Mouse (Mus musculus) midbrain, embryonic 10.5 days (tissue): ENCODE data around the gene Klhl41. TPM values are rescaled to one million over a fixed set of nuclear protein-coding genes. Genes with fewer than 3 reads are reported as not detected.
"Not testable (repeated sequence)": the region's sequence is repeated elsewhere in the genome, so short reads cannot be mapped to it uniquely, and the experiment has no call there.

Source experiments
- DNase-seq: peaks from one replicate; pipeline ENCODE4 v3.0.0-alpha.2; 2017; ENCODE audit warnings: low spot score
- H3K27ac ChIP-seq: fragments of 300-500 bp; sonication (generic); replicated peaks from 2 replicates; pipeline ENCODE4 v1.5.1; 2016; ENCODE audit warnings: mild to moderate bottlenecking
- H3K27me3 ChIP-seq: fragments of 300-500 bp; sonication (generic); 2 replicates; pipeline ENCODE4 v1.6.1; 2016; ENCODE audit warnings: low read depth, mild to moderate bottlenecking; ENCODE audit not compliant: poor library complexity, severe bottlenecking
- H3K36me3 ChIP-seq: fragments of 300-500 bp; sonication (generic); 2 replicates; pipeline ENCODE4 v1.6.1; 2016; ENCODE audit warnings: mild to moderate bottlenecking, moderate library complexity
- H3K4me1 ChIP-seq: fragments of 300-500 bp; sonication (generic); 2 replicates; pipeline ENCODE4 v1.6.1; 2016
- H3K4me3 ChIP-seq: fragments of 300-500 bp; sonication (generic); 2 replicates; pipeline ENCODE4 v1.5.1; 2016; ENCODE audit warnings: mild to moderate bottlenecking, moderate library complexity
- H3K9me3 ChIP-seq: fragments of 300-500 bp; sonication (generic); replicated peaks from 2 replicates; pipeline ENCODE4 v1.6.1; 2016; ENCODE audit warnings: mild to moderate bottlenecking
- WGBS: fragments of 180-500 bp; shearing (Covaris S2); methylation state at CpG from one replicate; pipeline ENCODE4 v1.1.7; 2016; 5-methylcytosine and 5-hydroxymethylcytosine counted together
- polyA plus RNA-seq: library from polyadenylated mRNA; unstranded; fragments of >200 nt; fragmentation: Nextera tagmentation; extraction: Ambion mirVana; gene quantifications from 2 replicates; pipeline ENCODE4 v1.2.1, GENCODE M21; 2016

Klhl41 gene
- polyA plus RNA-seq, 1 experiment from 2014 or later: 0.15 TPM

DNA sequence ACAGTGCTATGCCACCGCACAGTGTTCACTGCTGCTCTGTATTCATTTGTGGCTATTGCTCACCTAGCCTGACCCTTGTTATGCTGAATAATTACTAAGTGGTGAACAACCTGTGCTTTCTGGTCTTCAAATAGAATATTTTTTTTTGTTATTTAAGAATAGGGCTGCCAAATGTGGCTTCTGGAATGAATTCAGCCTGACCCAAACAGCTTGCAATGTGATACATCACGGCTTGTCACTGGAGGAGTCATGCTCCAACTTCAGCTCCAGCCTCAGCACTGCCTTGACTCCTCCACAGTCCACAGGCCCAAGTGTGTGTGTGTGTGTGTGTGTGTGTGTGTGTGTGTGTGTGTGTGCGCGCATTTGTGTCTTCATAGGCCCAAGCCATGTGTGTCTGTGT lies 10.6 kb upstream of the Klhl41 start:
- WGBS: 95% methylated on average over 4 of the region's 4 CpGs
- Histone ChIP-seq H3K36me3 (peaks cover 67% of the 10 kb centered on the region), H3K9me3 (no peaks in the 10 kb centered on the region), H3K27ac (no peak overlapping the region), H3K4me1 (no peaks in the 10 kb centered on the region), H3K27me3 (no peaks in the 10 kb centered on the region), H3K4me3 (no peak overlapping the region)
- no peak for DNase-seq

DNA sequence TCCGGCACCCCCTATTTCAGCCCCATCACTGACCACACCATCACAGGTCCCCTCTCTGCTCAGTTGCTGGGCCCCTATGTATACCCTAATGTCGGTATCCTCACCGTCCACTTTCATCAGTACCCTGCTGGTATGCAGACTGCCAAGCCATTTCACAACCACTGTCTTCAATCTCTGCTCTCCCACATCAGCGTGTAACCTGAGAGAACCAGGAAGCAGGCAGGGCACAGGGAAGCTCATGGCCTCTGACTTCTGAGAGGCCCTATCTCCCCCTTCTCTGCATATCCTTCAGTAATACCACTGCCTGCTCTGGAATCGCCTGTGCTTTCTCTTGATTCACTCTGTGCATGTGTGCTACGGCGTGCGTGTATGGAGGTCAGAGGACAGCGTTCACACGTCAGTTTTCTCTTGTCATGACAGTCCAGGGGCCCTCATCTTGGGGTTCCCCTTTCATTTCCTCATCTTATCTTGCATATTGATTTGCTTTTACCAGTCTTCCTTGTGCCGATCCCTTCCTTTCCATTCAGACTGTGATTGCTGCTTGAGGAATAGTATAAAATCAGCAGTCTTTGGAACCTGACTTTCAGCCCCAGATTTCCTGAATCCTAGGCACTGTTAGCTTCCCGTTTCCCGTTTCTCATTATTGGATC lies 6.0 kb upstream of the Klhl41 start:
- no peaks in the 10 kb centered on the region for H3K27me3 ChIP-seq
- WGBS: 88% methylated on average over 13 of the region's 13 CpGs
- no peaks in the 10 kb centered on the region for H3K9me3 ChIP-seq
- H3K27ac ChIP-seq: no peak overlapping the region
- H3K4me3 ChIP-seq: no peak overlapping the region
- no peak for DNase-seq
- H3K36me3 ChIP-seq: peaks cover 42% of the 10 kb centered on the region
- no peaks in the 10 kb centered on the region for H3K4me1 ChIP-seq

DNA sequence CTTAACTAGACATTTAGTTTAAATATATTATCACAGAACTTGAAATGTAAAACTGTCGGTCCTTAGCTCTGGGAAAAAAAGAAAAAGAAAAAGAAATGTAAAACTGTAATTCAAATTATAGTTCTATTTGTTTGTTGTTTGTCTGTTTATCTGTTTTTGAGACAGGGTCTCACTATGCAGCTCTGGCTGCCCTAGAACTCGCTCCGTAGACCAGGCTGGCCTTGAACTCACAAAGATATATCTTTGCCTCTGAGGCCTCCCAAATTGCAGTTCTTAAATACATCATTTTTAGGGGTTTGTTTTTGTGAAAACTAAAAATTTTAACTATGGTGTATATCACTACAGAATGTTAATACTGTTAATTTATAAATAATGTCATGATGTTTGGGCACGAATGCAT lies 2.3 kb upstream of the Klhl41 start:
- no peaks in the 10 kb centered on the region for H3K9me3 ChIP-seq
- peaks cover 9% of the 10 kb centered on the region for H3K4me1 ChIP-seq
- H3K27ac ChIP-seq: no peak overlapping the region
- no peaks in the 10 kb centered on the region for H3K27me3 ChIP-seq
- DNase-seq: no peak
- 93% methylated on average over 4 of the region's 4 CpGs for WGBS
- H3K4me3 ChIP-seq: no peak overlapping the region
- H3K36me3 ChIP-seq: peaks cover 30% of the 10 kb centered on the region

DNA sequence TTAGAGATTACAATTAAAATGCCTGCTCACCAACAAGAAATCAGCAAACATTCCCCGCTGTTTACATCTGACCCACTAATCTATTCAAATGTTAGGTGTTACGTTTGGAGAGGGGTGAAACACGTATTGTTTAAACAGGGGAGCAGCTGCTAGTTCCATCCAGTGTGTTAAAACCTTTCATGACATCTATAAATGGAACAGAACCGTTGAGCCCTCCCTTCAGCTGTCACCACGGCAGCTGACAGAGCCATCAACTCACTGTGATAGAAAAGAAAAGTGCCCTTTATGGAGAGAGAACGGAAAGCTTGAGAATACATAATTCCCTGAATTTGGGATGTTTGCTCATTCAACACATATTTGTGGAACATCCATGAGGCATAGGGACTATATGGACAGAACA lies 1.5 kb upstream of the Klhl41 start:
- DNase-seq: no peak
- no peak overlapping the region for H3K27ac ChIP-seq
- WGBS: 82% methylated on average over 6 of the region's 6 CpGs
- H3K9me3 ChIP-seq: no peaks in the 10 kb centered on the region
- peaks cover 24% of the 10 kb centered on the region for H3K36me3 ChIP-seq
- no peak overlapping the region for H3K4me3 ChIP-seq
- peaks cover 12% of the 10 kb centered on the region for H3K4me1 ChIP-seq
- H3K27me3 ChIP-seq: no peaks in the 10 kb centered on the region

DNA sequence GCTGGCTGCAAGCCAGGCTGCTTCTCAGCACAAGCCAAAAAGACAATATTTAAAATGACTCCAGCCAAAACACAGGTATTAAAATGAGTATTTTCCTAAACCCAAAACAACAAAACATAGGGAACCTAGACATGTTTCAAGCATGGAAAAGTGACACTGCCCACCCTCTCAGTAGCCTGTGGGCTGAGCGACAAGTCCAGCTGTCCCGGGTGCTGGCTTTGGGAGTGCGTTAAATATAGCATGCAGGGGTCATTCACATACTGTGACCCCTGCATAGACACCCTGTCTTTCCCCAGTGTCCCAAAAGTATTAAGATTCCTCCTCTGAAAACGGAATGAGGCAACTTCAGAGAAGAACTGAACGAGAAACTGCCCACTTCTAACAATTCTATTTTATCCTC lies 3.8 kb downstream of the Klhl41 start:
- H3K4me3 ChIP-seq: no peak overlapping the region
- 0 out of 2 replicates have a peak, but pooled peaks cover 3% of the 10 kb centered on the region for H3K36me3 ChIP-seq
- no peak overlapping the region for H3K27ac ChIP-seq
- no peaks in the 10 kb centered on the region for H3K9me3 ChIP-seq
- DNase-seq: no peak
- peaks cover 12% of the 10 kb centered on the region for H3K4me1 ChIP-seq
- H3K27me3 ChIP-seq: no peaks in the 10 kb centered on the region
- 79% methylated on average over 5 of the region's 5 CpGs for WGBS

DNA sequence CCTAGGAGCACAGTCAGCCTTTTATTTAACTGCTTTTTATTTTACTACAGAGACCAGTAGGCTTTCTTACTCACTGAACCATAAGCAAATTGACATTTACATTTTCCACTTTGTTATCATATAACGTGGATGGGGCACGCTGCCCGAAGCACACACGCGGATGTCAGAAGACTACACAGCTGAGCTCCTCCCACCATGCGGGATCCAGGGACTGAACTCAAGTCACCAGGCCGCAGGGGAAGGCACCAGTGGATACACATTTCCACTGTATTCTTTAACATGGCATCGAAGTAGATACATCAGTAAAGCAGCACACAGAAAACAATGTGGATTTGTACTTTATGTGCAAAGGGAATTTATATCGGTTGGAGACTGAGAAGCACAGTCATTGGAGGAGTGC lies 5.3 kb downstream of the Klhl41 start:
- Histone ChIP-seq H3K4me1 (peaks cover 12% of the 10 kb centered on the region), H3K36me3 (peaks cover 4% of the 10 kb centered on the region), H3K27ac (no peak overlapping the region), H3K9me3 (no peaks in the 10 kb centered on the region), H3K27me3 (peaks cover 12% of the 10 kb centered on the region), H3K4me3 (no peak overlapping the region)
- no peak for DNase-seq
- 90% methylated on average over 9 of the region's 9 CpGs for WGBS

DNA sequence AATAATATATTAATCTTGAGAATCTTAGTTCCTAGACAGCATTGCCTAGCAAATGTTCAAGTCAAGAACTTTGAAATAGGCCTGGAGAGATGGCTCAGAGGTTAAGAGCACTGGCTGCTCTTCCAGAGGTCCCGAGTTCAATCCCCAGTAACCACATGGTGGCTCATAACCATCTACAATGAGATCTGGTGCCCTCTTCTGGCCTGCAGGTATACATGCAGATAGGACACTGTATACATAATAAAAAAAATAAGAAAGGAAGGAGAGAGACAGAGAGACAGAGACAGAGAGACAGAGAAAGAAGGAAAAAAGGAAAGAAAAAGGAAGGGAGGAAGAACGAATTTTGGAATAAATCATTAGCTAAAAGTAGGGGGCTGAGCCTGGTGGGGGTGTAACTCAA lies 6.8 kb downstream of the Klhl41 start:
- Histone ChIP-seq H3K27me3 (peaks cover 25% of the 10 kb centered on the region), H3K4me3 (no peak overlapping the region), H3K4me1 (peaks cover 16% of the 10 kb centered on the region), H3K27ac (no peak overlapping the region), H3K9me3 (no peaks in the 10 kb centered on the region), H3K36me3 (peaks cover 5% of the 10 kb centered on the region)
- DNase-seq: no peak
- 63% methylated on average over 2 of the region's 2 CpGs for WGBS

DNA sequence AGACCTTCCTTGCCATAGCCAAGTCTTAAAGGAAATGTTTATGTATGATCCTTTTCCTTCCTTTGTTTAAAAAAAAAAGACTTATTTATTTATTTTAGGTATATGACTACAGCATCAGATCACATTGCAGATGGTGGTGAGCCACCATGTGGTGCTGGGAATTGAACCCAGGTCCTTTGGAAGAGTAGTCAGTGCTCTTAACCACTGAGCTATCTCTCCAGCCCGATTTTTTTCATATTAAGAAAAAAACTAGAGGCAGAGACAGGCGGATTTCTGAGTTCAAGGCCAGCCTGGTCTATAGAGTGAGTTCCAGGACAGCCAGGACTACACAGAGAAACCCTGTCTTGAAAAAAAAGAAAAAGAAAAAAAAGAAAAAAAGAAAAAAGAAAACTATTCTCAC lies 7.3 kb downstream of the Klhl41 start:
- WGBS: 88% methylated on average over 2 of the region's 2 CpGs

DNA sequence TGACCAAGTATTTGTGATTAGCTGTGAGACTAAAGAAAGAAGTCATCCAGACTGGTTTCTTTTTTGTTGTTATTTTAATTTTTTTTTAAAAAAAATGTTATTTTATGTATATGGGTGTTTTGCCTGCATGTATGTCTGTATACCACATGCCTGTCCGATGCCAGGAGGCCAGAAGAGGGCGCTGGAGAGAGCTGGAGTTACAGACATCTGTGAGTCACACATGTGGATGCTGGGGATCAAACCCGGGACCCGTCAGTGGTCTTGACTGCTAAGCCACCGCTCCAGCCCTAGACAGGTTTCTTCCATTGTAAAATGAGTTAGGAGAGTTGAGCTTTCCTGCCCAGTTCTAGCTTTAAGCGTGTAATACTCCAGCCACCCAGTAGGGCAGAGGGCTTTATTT lies 10.1 kb downstream of the Klhl41 start:
- peak; percentile 21 for DNase-seq
- no peak overlapping the region for H3K27ac ChIP-seq

More for the DNA sequence above, 7.3 kb downstream of the Klhl41 start:
- DNase-seq, H3K36me3 ChIP-seq, H3K27ac ChIP-seq, H3K4me3 ChIP-seq, H3K9me3 ChIP-seq: not testable (repeated sequence)
- H3K4me1 ChIP-seq: peaks cover 15% of the 10 kb centered on the region
- peaks cover 29% of the 10 kb centered on the region for H3K27me3 ChIP-seq

DNA sequence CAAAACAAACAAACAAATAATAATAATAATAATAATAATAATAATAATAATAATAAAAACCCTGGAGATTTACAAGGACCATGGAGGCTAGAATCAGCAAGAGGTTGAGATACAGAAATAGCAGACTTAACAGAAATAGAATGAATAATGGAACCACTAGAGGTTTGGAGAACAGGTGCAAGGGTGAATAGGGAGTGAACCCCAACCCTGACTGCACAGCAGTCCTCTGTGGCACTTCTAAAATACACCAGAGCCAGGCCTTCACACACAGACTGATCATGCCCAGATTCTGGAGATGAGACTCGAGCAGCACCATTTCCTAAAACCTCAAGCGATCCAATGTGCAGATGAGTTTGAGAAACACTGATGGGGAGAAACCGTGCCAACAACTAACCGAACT lies 12.0 kb downstream of the Klhl41 start:
- no peaks in the 10 kb centered on the region for H3K9me3 ChIP-seq
- H3K27me3 ChIP-seq: peaks cover 62% of the 10 kb centered on the region
- 83% methylated on average over 4 of the region's 4 CpGs for WGBS
- H3K27ac ChIP-seq: 0 out of 2 replicates have a peak overlapping the region, but pooled peaks have one; percentile 64
- H3K4me3 ChIP-seq: no peak overlapping the region
- no peak for DNase-seq
- H3K4me1 ChIP-seq: peaks cover 23% of the 10 kb centered on the region
- peaks cover 22% of the 10 kb centered on the region for H3K36me3 ChIP-seq

More for the DNA sequence above, 10.1 kb downstream of the Klhl41 start:
- WGBS: 65% methylated on average over 6 of the region's 6 CpGs
- H3K27me3 ChIP-seq: peaks cover 43% of the 10 kb centered on the region
- peaks cover 5% of the 10 kb centered on the region for H3K36me3 ChIP-seq
- H3K9me3 ChIP-seq: no peaks in the 10 kb centered on the region
- H3K4me3 ChIP-seq: no peak overlapping the region
- peaks cover 23% of the 10 kb centered on the region for H3K4me1 ChIP-seq

DNA sequence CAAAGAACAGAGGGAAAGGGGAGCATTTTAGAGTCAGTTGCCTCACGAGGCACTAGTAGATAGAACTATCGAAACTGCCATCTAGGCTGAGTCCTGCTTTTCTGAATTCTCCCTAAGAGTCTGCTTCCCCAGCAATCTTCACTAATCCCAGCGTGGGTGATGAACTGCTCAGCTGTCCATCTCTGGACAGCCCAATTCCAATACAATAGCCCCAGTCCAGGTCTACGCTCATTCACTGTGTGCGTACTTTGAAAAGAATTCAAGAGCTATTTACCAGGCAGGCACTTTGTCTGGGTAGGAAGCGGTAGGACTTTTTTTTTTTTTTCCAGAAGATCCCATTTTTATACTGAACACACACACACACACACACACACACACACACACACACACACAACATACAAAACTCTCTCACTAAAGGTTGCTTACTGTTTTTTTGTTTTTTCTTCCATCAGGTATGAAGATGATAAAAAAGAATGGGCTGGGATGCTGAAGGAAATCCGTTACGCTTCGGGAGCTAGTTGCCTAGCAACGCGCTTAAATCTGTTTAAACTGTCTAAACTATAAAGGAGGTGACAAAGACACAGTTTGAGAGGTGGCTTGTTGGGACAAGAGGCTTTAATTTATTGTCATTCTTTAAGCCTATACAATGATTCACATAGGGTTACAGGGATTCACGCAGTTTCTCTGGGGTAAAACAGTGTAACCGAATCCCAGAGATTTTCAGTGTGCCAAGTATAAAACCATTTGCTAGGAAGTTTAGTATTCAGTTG lies 13.3 kb downstream of the Klhl41 start:
- WGBS: 27% methylated on average over 13 of the region's 13 CpGs
- Histone ChIP-seq H3K9me3 (no peaks in the 10 kb centered on the region), H3K36me3 (peaks cover 34% of the 10 kb centered on the region), H3K27me3 (peaks cover 75% of the 10 kb centered on the region), H3K27ac (peak overlapping the region; percentile 64), H3K4me1 (peaks cover 23% of the 10 kb centered on the region), H3K4me3 (peak overlapping the region; percentile 22)
- peak; percentile 63 for DNase-seq

DNA sequence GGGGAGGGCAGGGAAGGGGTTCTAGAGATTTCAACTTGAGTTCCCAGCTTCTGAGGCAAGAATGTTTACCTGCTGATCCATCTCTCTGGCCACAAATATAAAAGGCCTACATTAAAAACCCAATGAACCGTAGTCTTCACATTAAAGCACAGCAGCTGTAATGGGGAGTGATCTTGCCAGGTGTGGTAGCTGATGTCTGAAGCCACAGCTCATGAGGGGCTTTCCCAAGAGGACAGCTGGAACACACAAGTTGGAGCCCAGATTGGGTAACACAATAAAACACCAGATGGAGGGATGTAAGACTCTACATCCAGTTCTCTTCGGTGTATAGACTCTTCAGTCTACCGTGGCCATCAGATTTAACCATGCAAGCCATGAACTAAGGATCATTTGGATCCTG lies 14.6 kb downstream of the Klhl41 start:
- Histone ChIP-seq H3K36me3 (peaks cover 47% of the 10 kb centered on the region), H3K4me1 (peaks cover 23% of the 10 kb centered on the region), H3K4me3 (no peak overlapping the region), H3K27me3 (peaks cover 71% of the 10 kb centered on the region), H3K9me3 (no peaks in the 10 kb centered on the region), H3K27ac (0 out of 2 replicates have a peak overlapping the region, but pooled peaks have one; percentile 17)
- no peak for DNase-seq
- WGBS: 95% methylated on average over 3 of the region's 3 CpGs

DNA sequence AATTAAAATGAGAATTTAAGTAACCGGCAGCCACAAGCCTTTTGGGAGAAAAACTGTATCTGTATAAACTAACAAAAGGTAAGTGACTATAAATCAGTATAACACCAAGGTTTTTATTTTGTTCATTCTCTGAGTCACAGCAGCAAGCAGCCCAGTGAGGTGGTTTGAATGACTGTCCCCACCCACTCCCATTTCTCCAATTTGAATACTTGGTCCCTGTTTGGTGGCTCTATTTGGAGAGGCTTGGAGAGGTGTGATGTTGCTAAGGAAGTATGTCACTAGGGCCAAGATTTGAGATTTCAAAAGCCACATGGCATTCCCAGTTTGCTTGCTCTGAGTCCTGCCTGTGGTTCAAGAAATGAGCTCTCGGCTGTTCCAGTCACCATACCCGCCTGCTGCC lies 20.3 kb downstream of the Klhl41 start:
- no peak overlapping the region for H3K27ac ChIP-seq

More for the DNA sequence above, 20.3 kb downstream of the Klhl41 start:
- 92% methylated on average over 3 of the region's 3 CpGs for WGBS
- Histone ChIP-seq H3K27me3 (peaks cover 30% of the 10 kb centered on the region), H3K36me3 (peaks cover 95% of the 10 kb centered on the region), H3K4me1 (no peaks in the 10 kb centered on the region), H3K9me3 (no peaks in the 10 kb centered on the region), H3K4me3 (no peak overlapping the region)
- no peak for DNase-seq
